Mouse (Mus musculus) kidney, adult 2 months (tissue): ENCODE data around the gene Tnpo3. TPM values are rescaled to one million over a fixed set of nuclear protein-coding genes. Genes with fewer than 3 reads are reported as not detected.

Source experiments
- DNase-seq: peaks from one replicate; pipeline ENCODE4 v3.0.0; 2021
- H3K27ac ChIP-seq: fragments of 200-500 bp; 2 replicates; pipeline ENCODE4 v1.5.1; 2012; ENCODE audit warnings: low read depth, low read length, control low read depth, inconsistent platforms; ENCODE audit not compliant: insufficient read depth
- H3K27me3 ChIP-seq: fragments of 200-500 bp; replicated peaks from 2 replicates; pipeline ENCODE4 v1.6.1; 2012; ENCODE audit warnings: mild to moderate bottlenecking, moderate library complexity, low read length, inconsistent platforms; ENCODE audit not compliant: control insufficient read depth, insufficient read depth
- H3K36me3 ChIP-seq: fragments of 200-500 bp; 2 replicates; pipeline ENCODE4 v1.6.1; 2012; ENCODE audit warnings: mild to moderate bottlenecking, moderate library complexity, low read length, inconsistent platforms; ENCODE audit not compliant: control insufficient read depth, insufficient read depth
- H3K4me1 ChIP-seq: fragments of 200-500 bp; 2 replicates; pipeline ENCODE4 v1.6.1; 2011; ENCODE audit warnings: low read length; ENCODE audit not compliant: control insufficient read depth, insufficient read depth
- H3K4me3 ChIP-seq: fragments of 200-500 bp; 2 replicates; pipeline ENCODE4 v1.5.1; 2011; ENCODE audit warnings: mild to moderate bottlenecking, low read depth, low read length, control low read depth; ENCODE audit not compliant: insufficient read depth
- CTCF ChIP-seq: fragments of 200-500 bp; conservative IDR thresholded peaks from 2 replicates; pipeline ENCODE4 v1.5.1; 2011; ENCODE audit warnings: low read depth, mild to moderate bottlenecking, control low read depth, low read length, moderate library complexity, mixed read lengths; ENCODE audit not compliant: insufficient read depth, insufficient read length
- POLR2A ChIP-seq: fragments of 200-500 bp; IDR thresholded peaks from one replicate; pipeline ENCODE4 v1.6.1; 2011; ENCODE audit warnings: low read depth, low read length, control low read depth
- WGBS: fragments of 180-500 bp; shearing (Covaris S2); methylation state at CpG from one replicate; pipeline ENCODE4 v1.1.7; 2018; 5-methylcytosine and 5-hydroxymethylcytosine counted together
- polyA plus RNA-seq: library from polyadenylated mRNA; depleted of rRNA; stranded (reverse); fragments of >200 nt; gene quantifications from 2 replicates; pipeline ENCODE4 v1.2.3, GENCODE M21; 2012; rRNA removed

Tnpo3 gene
- polyA plus RNA-seq: 50.0 and 56.8 TPM in 2 replicates

- WGBS: under 1% methylated on average over 67 of the region's 67 CpGs
- H3K4me3 ChIP-seq: peak within 1 kb of the TSS; percentile 65
- peak; percentile 97 for DNase-seq
- no peaks in the 10 kb centered on the region for H3K27me3 ChIP-seq
- TF ChIP-seq POLR2A (peak; percentile 54), CTCF (no peak)
- peak within 1 kb of the TSS; percentile 91 for H3K27ac ChIP-seq
- H3K36me3 ChIP-seq: no peaks in the 10 kb centered on the region
- H3K4me1 ChIP-seq: peaks cover 8% of the 10 kb centered on the region; the same call in 1 of the 2 replicates
These were observed at the start of gene Tnpo3 for GRCm38 (mm10) chr6:29609111-29610019. TSS of gene Tnpo3 (minus strand) at chr6:29609887.

- Histone ChIP-seq H3K4me1 (peaks cover 24% of the 10 kb centered on the region), H3K27me3 (no peaks in the 10 kb centered on the region), H3K36me3 (no peaks in the 10 kb centered on the region), H3K27ac (peak overlapping the region; percentile 96), H3K4me3 (no peak overlapping the region)
- TF ChIP-seq POLR2A (no peak), CTCF (no peak)
- 36% methylated on average over 3 of the region's 3 CpGs for WGBS
- DNase-seq: peak; percentile 90
These were observed 49.2 kb upstream of the Tnpo3 start for GRCm38 (mm10) chr6:29658626-29659475.

GRCm38 (mm10) chr6:29653271-29653670, 43.6 kb upstream of the Tnpo3 start:
- Histone ChIP-seq H3K4me1 (peaks cover 3% of the 10 kb centered on the region; the same call in 1 of the 2 replicates), H3K36me3 (no peaks in the 10 kb centered on the region), H3K27ac (no peak overlapping the region), H3K27me3 (no peaks in the 10 kb centered on the region), H3K4me3 (no peak overlapping the region)
- TF ChIP-seq CTCF (no peak), POLR2A (no peak)
- DNase-seq: no peak

GRCm38 (mm10) chr6:29650170-29650549, 40.5 kb upstream of the Tnpo3 start:
- Histone ChIP-seq H3K27ac (no peak overlapping the region), H3K36me3 (no peaks in the 10 kb centered on the region), H3K27me3 (no peaks in the 10 kb centered on the region), H3K4me1 (peaks cover 3% of the 10 kb centered on the region; the same call in 1 of the 2 replicates), H3K4me3 (no peak overlapping the region)
- TF ChIP-seq POLR2A (no peak), CTCF (no peak)
- WGBS: 38% methylated on average over 10 of the region's 10 CpGs
- DNase-seq: no peak

- TF ChIP-seq POLR2A: no peak
- TF ChIP-seq CTCF: peak; percentile 99
- peak; percentile 95 for DNase-seq
- Histone ChIP-seq H3K27me3 (no peaks in the 10 kb centered on the region), H3K36me3 (no peaks in the 10 kb centered on the region), H3K27ac (no peak overlapping the region), H3K4me1 (peaks cover 3% of the 10 kb centered on the region; the same call in 1 of the 2 replicates), H3K4me3 (no peak overlapping the region)
- 32% methylated on average over 14 of the region's 14 CpGs for WGBS
These were observed 39.9 kb upstream of the Tnpo3 start for GRCm38 (mm10) chr6:29649494-29650169.

- Histone ChIP-seq H3K27me3 (no peaks in the 10 kb centered on the region), H3K27ac (no peak overlapping the region), H3K4me3 (no peak overlapping the region), H3K36me3 (no peaks in the 10 kb centered on the region), H3K4me1 (no peaks in the 10 kb centered on the region)
- WGBS: 97% methylated on average over 4 of the region's 4 CpGs
- no peak for TF ChIP-seq POLR2A
- no peak for TF ChIP-seq CTCF
- DNase-seq: no peak
These were observed 32.1 kb upstream of the Tnpo3 start for GRCm38 (mm10) chr6:29641816-29642215.
